In genomic region chr5:125330656-125331055, GRCm38 (mm10) we compare ENCODE assay signal across 13 mouse cellular contexts. TPM values are rescaled to one million over a fixed set of nuclear protein-coding genes. Genes with fewer than 3 reads are reported as not detected.
A peak's percentile ranks its signal among the peaks of the same experiment; 100 is the strongest.
DNase-seq lines count a peak whose midpoint lies in the region; ATAC-seq and TF ChIP-seq lines count a peak whose summit lies in the region.
"Had no signal": no experiment of that assay in that cellular context is flagged by ENCODE, and none has a peak within 500 bp of the region (broad histone marks: within the 10 kb centered on the region; RNA-seq: fewer than 3 reads in every experiment).

No protein-coding gene starts in this region.

- peaks cover 36% of the 10 kb centered on the region for H3K4me1 ChIP-seq in forebrain, embryonic 10.5 days
- no peaks in the 10 kb centered on the region for H3K4me1 ChIP-seq in forebrain, embryonic 14.5 days (ENCODE audit: control insufficient read depth, insufficient read depth, low read length)
- H3K4me1 ChIP-seq in heart, embryonic 15.5 days (replicated peaks), result peaks cover 53% of the 10 kb centered on the region
- no peaks in the 10 kb centered on the region for H3K4me1 ChIP-seq in small intestine, adult 2 months (ENCODE audit: control insufficient read depth, insufficient read depth, insufficient read length, low read length)

- no peak for ATAC-seq in forebrain, embryonic 14.5 days
- ATAC-seq in heart, embryonic 15.5 days (replicated peaks; ENCODE audit: insufficient number of reproducible peaks, insufficient read depth, low FRiP score, low read depth), result no peak
- ATAC-seq in activated CD4-positive, CD25-positive, alpha-beta regulatory T cell, adult 4 months, result no peak

- no peak overlapping the region for H3K4me2 ChIP-seq in forebrain, embryonic 14.5 days (ENCODE audit: low read length)
- H3K4me2 ChIP-seq in heart, embryonic 15.5 days, result no peak overlapping the region
- H3K4me2 ChIP-seq: lung, embryonic 15.5 days; neural tube, embryonic 15.5 days had no signal

- peaks cover 13% of the 10 kb centered on the region for H3K36me3 ChIP-seq in forebrain, embryonic 10.5 days (replicated peaks)
- no peaks in the 10 kb centered on the region for H3K36me3 ChIP-seq in forebrain, embryonic 14.5 days (ENCODE audit: control insufficient read depth, insufficient read depth, low read length)
- no peaks in the 10 kb centered on the region for H3K36me3 ChIP-seq in heart, embryonic 15.5 days
- H3K36me3 ChIP-seq in small intestine, adult 2 months (ENCODE audit: control insufficient read depth, insufficient read depth, low read length), result no peaks in the 10 kb centered on the region
- H3K36me3 ChIP-seq: lung, embryonic 15.5 days; neural tube, embryonic 15.5 days had no signal

- 83% methylated on average over 8 of the region's 8 CpGs for WGBS in forebrain, embryonic 10.5 days
- WGBS in forebrain, embryonic 14.5 days, result 81% methylated on average over 8 of the region's 8 CpGs
- 35% methylated on average over 8 of the region's 8 CpGs for WGBS in heart, embryonic 15.5 days
- WGBS in small intestine, adult 2 months, result 75% methylated on average over 8 of the region's 8 CpGs

- no peaks in the 10 kb centered on the region for H3K9me3 ChIP-seq in forebrain, embryonic 10.5 days
- no peaks in the 10 kb centered on the region for H3K9me3 ChIP-seq in forebrain, embryonic 14.5 days (replicated peaks; ENCODE audit: control insufficient read depth, low read length)
- no peaks in the 10 kb centered on the region for H3K9me3 ChIP-seq in heart, embryonic 15.5 days (replicated peaks)
- H3K9me3 ChIP-seq: lung, embryonic 15.5 days; neural tube, embryonic 15.5 days had no signal

- no peak overlapping the region for H3K9ac ChIP-seq in forebrain, embryonic 14.5 days (ENCODE audit: low read length)
- no peak overlapping the region for H3K9ac ChIP-seq in heart, embryonic 15.5 days
- H3K9ac ChIP-seq: lung, embryonic 15.5 days; neural tube, embryonic 15.5 days had no signal

- no peak for TF ChIP-seq CTCF in small intestine, adult 2 months (IDR thresholded peaks at IDR 0.05; ENCODE audit: extremely low read depth, insufficient read length, insufficient replicate concordance, low read depth, low read length)

- DNase-seq in forebrain, embryonic 10.5 days (ENCODE audit: extremely low spot score, low spot score), result no peak
- no peak for DNase-seq in forebrain, embryonic 14.5 days (ENCODE audit: low spot score)
- DNase-seq in heart, postnatal 36 days, result no peak
- peak; percentile 38 for DNase-seq in ovary, postnatal 36 days (ENCODE audit: low spot score)
- DNase-seq in ovary, postnatal 14 days (ENCODE audit: low spot score), result no peak
- DNase-seq: cerebellum, adult 18-20 months; left cerebral cortex, postnatal 4 days had no signal

- H3K4me3 ChIP-seq in forebrain, embryonic 10.5 days, result no peak overlapping the region
- no peak overlapping the region for H3K4me3 ChIP-seq in forebrain, embryonic 14.5 days (ENCODE audit: low read depth, low read length)
- H3K4me3 ChIP-seq in heart, embryonic 15.5 days, result no peak overlapping the region
- H3K4me3 ChIP-seq in small intestine, adult 2 months (ENCODE audit: low read depth, low read length), result no peak overlapping the region
- H3K4me3 ChIP-seq: lung, embryonic 15.5 days; neural tube, embryonic 15.5 days had no signal

- no peaks in the 10 kb centered on the region for H3K27me3 ChIP-seq in forebrain, embryonic 10.5 days (ENCODE audit: poor library complexity, severe bottlenecking)
- H3K27me3 ChIP-seq in forebrain, embryonic 14.5 days (replicated peaks; ENCODE audit: control insufficient read depth, insufficient read depth, low read length), result no peaks in the 10 kb centered on the region
- no peaks in the 10 kb centered on the region for H3K27me3 ChIP-seq in heart, embryonic 15.5 days
- H3K27me3 ChIP-seq in small intestine, adult 2 months (ENCODE audit: control insufficient read depth, insufficient read depth, low read length), result 0 out of 2 replicates have a peak, but pooled peaks cover 4% of the 10 kb centered on the region
- H3K27me3 ChIP-seq: lung, embryonic 15.5 days; neural tube, embryonic 15.5 days had no signal

- no peak for TF ChIP-seq POLR2A in small intestine, adult 2 months (IDR thresholded peaks at IDR 0.05; ENCODE audit: low read depth, low read length)

- intact Hi-C loops in heart, postnatal 36 days (cut with DNase I), result loop anchor here (2.0 kb wide), 1 partner anchor 32 kb away; no protein-coding TSS in a partner anchor

- peak overlapping the region; percentile 73 for H3K27ac ChIP-seq in forebrain, embryonic 10.5 days
- no peak overlapping the region for H3K27ac ChIP-seq in forebrain, embryonic 14.5 days (ENCODE audit: low read depth, low read length)
- H3K27ac ChIP-seq in heart, embryonic 15.5 days, result peak overlapping the region; percentile 55
- 0 out of 2 replicates have a peak overlapping the region, but pooled peaks have one; percentile 23 for H3K27ac ChIP-seq in small intestine, adult 2 months (ENCODE audit: insufficient read depth, low read depth, low read length)
- H3K27ac ChIP-seq: lung, embryonic 15.5 days; neural tube, embryonic 15.5 days had no signal

RNA-seq across cellular contexts. Expression of gene Scarb1, which starts 10.2 kb away (rescaled TPM):
- polyA plus RNA-seq in forebrain, embryonic 10.5 days (2016; fragmentation: Nextera tagmentation; extraction: Ambion mirVana), result 51.3 and 54.5 TPM in 2 replicates
- 17.6 and 21.7 TPM in 2 replicates for polyA plus RNA-seq in forebrain, embryonic 14.5 days (2014; fragmentation: Nextera tagmentation; extraction: Ambion mirVana)
- polyA plus RNA-seq in heart, embryonic 15.5 days (2015; fragmentation: Nextera tagmentation; extraction: Ambion mirVana), result 54.8 and 68.1 TPM in 2 replicates
- 10 to 100 TPM; 35.4 to 44.4 TPM for total RNA-seq in heart, postnatal 36 days (2021)
- 19.4 and 70.2 TPM in 2 replicates for polyA plus RNA-seq in small intestine, adult 2 months (2012; rRNA removed)
- polyA plus RNA-seq in activated CD4-positive, CD25-positive, alpha-beta regulatory T cell, adult 4 months (2017; shearing (Covaris generic)), result 1 to 10 TPM; 8.8 to 9.4 TPM

RNA-seq across cellular contexts. Expression of gene Gm10382, which starts 58.5 kb away (rescaled TPM):
- 0.21 and 0.38 TPM in 2 replicates for polyA plus RNA-seq in forebrain, embryonic 10.5 days (2016; fragmentation: Nextera tagmentation; extraction: Ambion mirVana)
- polyA plus RNA-seq in forebrain, embryonic 14.5 days (2014; fragmentation: Nextera tagmentation; extraction: Ambion mirVana), result 0.33 TPM in 1 of 2 replicates, not detected in the other
- polyA plus RNA-seq in heart, embryonic 15.5 days (2015; fragmentation: Nextera tagmentation; extraction: Ambion mirVana), result 0.30 and 0.48 TPM in 2 replicates
- not detected for total RNA-seq in heart, postnatal 36 days (2021)
- polyA plus RNA-seq in small intestine, adult 2 months (2012; rRNA removed), result 0.08 and 0.15 TPM in 2 replicates
- 1 to 10 TPM in 1 of 2 experiments, under 1 TPM in 1; 0.68 to 1.1 TPM for polyA plus RNA-seq in activated CD4-positive, CD25-positive, alpha-beta regulatory T cell, adult 4 months (2017; shearing (Covaris generic))
- total RNA-seq: gastrocnemius, postnatal 4 days had no signal

RNA-seq across cellular contexts. Expression of gene Ubc, which starts 59.3 kb away (rescaled TPM):
- 931 and 967 TPM in 2 replicates for polyA plus RNA-seq in forebrain, embryonic 10.5 days (2016; fragmentation: Nextera tagmentation; extraction: Ambion mirVana)
- polyA plus RNA-seq in forebrain, embryonic 14.5 days (2014; fragmentation: Nextera tagmentation; extraction: Ambion mirVana), result 981 and 1,199 TPM in 2 replicates
- polyA plus RNA-seq in heart, embryonic 15.5 days (2015; fragmentation: Nextera tagmentation; extraction: Ambion mirVana), result 782 and 963 TPM in 2 replicates
- 1,000 to 10,000 TPM in 1 of 2 experiments, 100 to 1,000 TPM in 1; 856 to 1,567 TPM for total RNA-seq in heart, postnatal 36 days (2021)
- 327 and 848 TPM in 2 replicates for polyA plus RNA-seq in small intestine, adult 2 months (2012; rRNA removed)
- 1,000 to 10,000 TPM in 1 of 2 experiments, 100 to 1,000 TPM in 1; 706 to 1,210 TPM for polyA plus RNA-seq in activated CD4-positive, CD25-positive, alpha-beta regulatory T cell, adult 4 months (2017; shearing (Covaris generic))
